Mouse (Mus musculus): ENCODE results near the gene Prkar2a. TPM values are rescaled to one million over a fixed set of nuclear protein-coding genes. Genes with fewer than 3 reads are reported as not detected.

The Prkar2a gene
- polyA plus RNA-seq, 1 experiment from 2014 or later: 31.3 TPM

Small RNA genes lying within 50 kb of the gene (microRNA-seq; reads per million reads assigned to microRNA genes)
- not detected for gene Gm26298

Other genes starting within 250 kb of the Prkar2a start
- gene Ccdc71, start 228.8 kb upstream of the Prkar2a start, polyA plus RNA-seq (2015; fragmentation: Nextera tagmentation; extraction: Ambion mirVana): 57.7 and 59.7 TPM in 2 replicates
- gene Klhdc8b, start 227.7 kb upstream of the Prkar2a start, polyA plus RNA-seq (2015; fragmentation: Nextera tagmentation; extraction: Ambion mirVana): 37.8 and 38.9 TPM in 2 replicates
- gene Lamb2, start 209.6 kb upstream of the Prkar2a start, polyA plus RNA-seq (2015; fragmentation: Nextera tagmentation; extraction: Ambion mirVana): 47.1 and 62.6 TPM in 2 replicates
- 68.3 and 75.9 TPM in 2 replicates for gene Usp19, start 198.7 kb upstream of the Prkar2a start, polyA plus RNA-seq (2015; fragmentation: Nextera tagmentation; extraction: Ambion mirVana)
- 108 and 111 TPM in 2 replicates for gene Qars, start 181.6 kb upstream of the Prkar2a start, polyA plus RNA-seq (2015; fragmentation: Nextera tagmentation; extraction: Ambion mirVana)
- 134 and 137 TPM in 2 replicates for gene Qrich1, start 172.5 kb upstream of the Prkar2a start, polyA plus RNA-seq (2015; fragmentation: Nextera tagmentation; extraction: Ambion mirVana)
- gene Impdh2, start 129.0 kb upstream of the Prkar2a start, polyA plus RNA-seq (2015; fragmentation: Nextera tagmentation; extraction: Ambion mirVana): 188 and 190 TPM in 2 replicates
- gene Ndufaf3, start 121.9 kb upstream of the Prkar2a start, polyA plus RNA-seq (2015; fragmentation: Nextera tagmentation; extraction: Ambion mirVana): 41.2 and 45.6 TPM in 2 replicates
- 175 and 192 TPM in 2 replicates for gene Dalrd3, start 119.4 kb upstream of the Prkar2a start, polyA plus RNA-seq (2015; fragmentation: Nextera tagmentation; extraction: Ambion mirVana)
- 167 and 168 TPM in 2 replicates for gene Wdr6, start 110.6 kb upstream of the Prkar2a start, polyA plus RNA-seq (2015; fragmentation: Nextera tagmentation; extraction: Ambion mirVana)
- 11.2 and 11.7 TPM in 2 replicates for gene P4htm, start 91.6 kb upstream of the Prkar2a start, polyA plus RNA-seq (2015; fragmentation: Nextera tagmentation; extraction: Ambion mirVana)
- 55.0 and 59.7 TPM in 2 replicates for gene Arih2, start 39.9 kb upstream of the Prkar2a start, polyA plus RNA-seq (2015; fragmentation: Nextera tagmentation; extraction: Ambion mirVana)
- 45.7 and 50.4 TPM in 2 replicates for gene Slc25a20, start 27.2 kb upstream of the Prkar2a start, polyA plus RNA-seq (2015; fragmentation: Nextera tagmentation; extraction: Ambion mirVana)
- gene Ip6k2, start 94.5 kb downstream of the Prkar2a start, polyA plus RNA-seq (2015; fragmentation: Nextera tagmentation; extraction: Ambion mirVana): 149 and 152 TPM in 2 replicates
- 17.2 and 22.5 TPM in 2 replicates for gene Nckipsd, start 119.1 kb downstream of the Prkar2a start, polyA plus RNA-seq (2015; fragmentation: Nextera tagmentation; extraction: Ambion mirVana)
- 0.09 and 0.13 TPM in 2 replicates for gene Celsr3, start 137.0 kb downstream of the Prkar2a start, polyA plus RNA-seq (2015; fragmentation: Nextera tagmentation; extraction: Ambion mirVana)
- gene Slc26a6, start 164.0 kb downstream of the Prkar2a start, polyA plus RNA-seq (2015; fragmentation: Nextera tagmentation; extraction: Ambion mirVana): 19.0 and 19.6 TPM in 2 replicates
- not detected in 2 replicates for gene Tmem89, start 225.3 kb downstream of the Prkar2a start, polyA plus RNA-seq (2015; fragmentation: Nextera tagmentation; extraction: Ambion mirVana)
- 437 and 447 TPM in 2 replicates for gene Uqcrc1, start 247.3 kb downstream of the Prkar2a start, polyA plus RNA-seq (2015; fragmentation: Nextera tagmentation; extraction: Ambion mirVana)

All from limb, embryonic 13.5 days (tissue).